Mouse (Mus musculus) spleen, adult 12 weeks (tissue): ENCODE data around the gene Zfp934.
"Not testable (repeated sequence)": the region's sequence is repeated elsewhere in the genome, so short reads cannot be mapped to it uniquely, and the experiment has no call there.

ENCODE experiments used
- DNase-seq: peaks from one replicate; pipeline ENCODE4 v3.0.0; 2022; ENCODE audit warnings: low spot score

Gene Zfp934

GRCm38 (mm10) chr13:62571099-62571498, at the start of gene Zfp934:
TSS of gene Zfp934 (minus strand) at chr13:62571199.
- DNase-seq: not testable (repeated sequence)

GRCm38 (mm10) chr13:62617449-62617848, 46.5 kb upstream of the Zfp934 start:
- DNase-seq: not testable (repeated sequence)

DNA sequence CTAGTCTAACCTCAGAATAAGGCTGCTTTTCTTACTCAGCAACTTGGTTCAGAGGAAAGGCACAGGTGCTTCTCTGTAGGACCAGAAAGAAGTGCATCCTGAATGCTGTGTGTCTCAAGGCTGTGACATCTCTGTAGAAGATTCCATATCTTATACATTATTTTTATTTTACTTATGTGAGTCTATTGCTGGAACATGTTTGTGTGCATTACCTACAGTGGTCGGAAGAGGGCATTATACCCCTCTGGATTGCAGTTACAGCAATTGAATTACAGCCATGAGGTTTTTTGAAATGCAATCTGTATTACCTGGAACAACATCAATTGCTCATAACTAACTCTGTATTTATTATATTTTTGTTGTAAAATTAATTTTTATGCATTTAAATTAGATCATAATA, 9.3 kb downstream of the Zfp934 start:
- peak; percentile 2 for DNase-seq

GRCm38 (mm10) chr13:62558189-62559110, 12.5 kb downstream of the Zfp934 start, which contains the start of gene Zfp935:
TSS of gene Zfp935 (minus strand) at chr13:62558511.
- DNase-seq: peak; percentile 47

GRCm38 (mm10) chr13:62530129-62530528, 40.9 kb downstream of the Zfp934 start:
- DNase-seq: not testable (repeated sequence)

- DNase-seq: not testable (repeated sequence)
Observed at GRCm38 (mm10) chr13:62510641-62511420, 60.2 kb downstream of the Zfp934 start.

DNA sequence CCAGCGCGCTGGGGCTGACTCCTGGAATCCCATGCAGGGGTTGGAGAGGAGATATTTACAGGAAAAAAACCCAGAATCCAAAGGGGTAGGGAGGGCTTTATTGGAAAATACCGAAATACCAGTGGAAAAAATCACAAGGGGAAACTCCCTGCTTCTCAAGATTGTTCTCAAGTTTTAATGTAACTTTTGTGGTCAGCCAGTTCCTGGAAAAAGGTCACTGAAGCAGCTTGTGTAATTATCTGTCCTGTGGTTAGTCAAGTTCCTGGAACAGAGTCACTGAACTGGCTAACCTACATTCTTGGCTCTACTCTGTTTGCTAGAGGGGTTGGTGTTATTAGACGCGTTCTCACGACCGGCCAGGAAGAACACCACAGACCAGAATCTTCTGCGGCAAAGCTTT, 98.3 kb downstream of the Zfp934 start:
- DNase-seq: not testable (repeated sequence)

DNA sequence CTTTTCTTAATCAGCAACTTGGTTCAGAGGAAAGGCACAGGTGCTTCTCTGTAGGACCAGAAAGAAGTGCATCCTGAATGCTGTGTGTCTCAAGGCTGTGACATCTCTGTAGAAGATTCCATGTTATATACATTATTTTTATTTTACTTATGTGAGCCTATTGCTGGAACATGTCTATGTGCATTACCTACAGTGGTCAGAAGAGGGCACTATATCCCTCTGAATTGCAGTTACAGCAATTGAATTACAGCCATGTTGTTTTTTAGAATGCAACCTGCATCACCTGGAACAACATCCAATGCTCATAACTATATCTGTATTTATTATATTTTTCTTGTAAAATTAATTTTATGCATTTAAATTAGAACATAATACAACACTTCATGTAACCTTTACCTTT, 101.1 kb downstream of the Zfp934 start:
- not testable (repeated sequence) for DNase-seq

GRCm38 (mm10) chr13:62466424-62467334, 104.3 kb downstream of the Zfp934 start, which contains the start of gene Gm49359:
TSS of gene Gm49359 (minus strand) at chr13:62466832.
- DNase-seq: peak; percentile 70
